Mouse (Mus musculus): ENCODE measurements around the gene Hspa2. TPM values are rescaled to one million over a fixed set of nuclear protein-coding genes. Genes with fewer than 3 reads are reported as not detected.

Gene Hspa2
- polyA plus RNA-seq (2012; rRNA removed): 7.0 and 11.6 TPM in 2 replicates

DNA sequence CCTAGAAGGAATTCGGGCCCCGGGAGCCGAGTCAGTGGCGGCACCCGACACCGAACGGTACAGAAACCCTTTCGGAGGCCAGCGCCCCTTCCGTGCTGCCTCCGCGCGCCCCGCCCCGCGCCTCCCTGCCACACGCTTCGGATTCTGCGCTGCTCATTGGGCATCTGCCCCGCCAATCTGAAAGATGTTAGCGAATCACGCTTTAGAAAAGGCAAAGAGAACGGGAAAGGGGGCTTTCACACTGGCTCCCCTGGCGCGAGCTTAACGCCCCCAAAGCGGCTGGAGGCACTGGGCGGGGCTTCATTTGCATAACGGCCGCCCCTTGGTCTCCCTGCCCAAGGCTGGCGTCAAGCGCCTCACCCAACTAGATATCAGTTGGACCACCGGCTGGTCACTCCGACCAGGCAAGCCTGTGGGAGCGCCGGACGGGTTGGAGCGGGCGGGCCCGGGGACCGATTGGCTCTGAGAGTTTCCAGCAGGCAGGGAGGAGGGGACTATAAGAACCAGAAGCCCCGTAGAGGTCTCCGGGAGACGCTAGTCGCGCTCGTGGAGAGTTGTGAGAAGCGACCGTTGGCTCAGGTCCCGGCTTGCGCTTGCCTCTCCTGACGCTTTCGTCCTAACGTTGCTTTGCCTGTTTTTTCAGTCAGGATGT, at the start of gene Hspa2:
TSS of gene Hspa2 (plus strand) at position 291 of the 652 bp plus-strand sequence.

DNA sequence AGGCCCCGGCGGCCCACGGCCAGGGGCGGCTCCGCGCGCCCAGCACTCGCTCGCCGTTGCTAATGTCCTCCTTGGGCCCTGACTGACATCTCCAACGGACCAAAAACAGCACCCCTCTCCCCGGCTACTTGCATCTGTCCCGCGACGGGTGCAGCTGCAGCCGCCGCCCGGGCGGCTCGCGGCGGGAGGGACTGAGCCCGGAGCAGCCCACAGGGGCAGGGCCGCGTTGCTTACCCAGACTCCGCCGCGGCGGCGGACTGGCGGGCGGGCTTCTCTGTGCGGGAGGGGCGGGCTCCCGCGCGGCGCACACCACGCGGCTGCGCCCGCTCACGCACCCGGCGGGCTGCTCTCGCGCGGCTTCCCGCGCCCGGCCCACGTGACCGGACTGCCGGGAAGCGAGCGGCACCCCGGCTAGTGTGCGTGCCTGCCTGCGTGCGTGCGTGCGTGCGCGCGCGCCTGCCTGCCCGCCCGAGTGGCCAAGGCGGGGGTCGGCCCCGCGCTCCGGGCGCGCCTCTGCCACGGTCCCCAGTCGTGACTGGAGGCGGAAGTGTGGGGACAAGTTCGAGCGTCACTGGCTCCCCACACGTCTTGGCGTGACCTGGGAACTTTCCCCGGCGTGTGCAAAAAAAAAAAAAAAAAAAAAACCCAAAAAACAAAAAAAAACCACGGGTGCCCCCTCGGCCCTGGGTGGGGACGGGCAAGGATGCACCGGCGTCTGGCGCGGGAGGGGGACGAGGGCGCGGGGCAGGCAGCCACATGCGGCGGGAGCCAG, 34.6 kb upstream of the Hspa2 start, which contains the start of gene Zbtb25:
TSS of gene Zbtb25 (minus strand) at position 397 of the 772 bp plus-strand sequence.

DNA sequence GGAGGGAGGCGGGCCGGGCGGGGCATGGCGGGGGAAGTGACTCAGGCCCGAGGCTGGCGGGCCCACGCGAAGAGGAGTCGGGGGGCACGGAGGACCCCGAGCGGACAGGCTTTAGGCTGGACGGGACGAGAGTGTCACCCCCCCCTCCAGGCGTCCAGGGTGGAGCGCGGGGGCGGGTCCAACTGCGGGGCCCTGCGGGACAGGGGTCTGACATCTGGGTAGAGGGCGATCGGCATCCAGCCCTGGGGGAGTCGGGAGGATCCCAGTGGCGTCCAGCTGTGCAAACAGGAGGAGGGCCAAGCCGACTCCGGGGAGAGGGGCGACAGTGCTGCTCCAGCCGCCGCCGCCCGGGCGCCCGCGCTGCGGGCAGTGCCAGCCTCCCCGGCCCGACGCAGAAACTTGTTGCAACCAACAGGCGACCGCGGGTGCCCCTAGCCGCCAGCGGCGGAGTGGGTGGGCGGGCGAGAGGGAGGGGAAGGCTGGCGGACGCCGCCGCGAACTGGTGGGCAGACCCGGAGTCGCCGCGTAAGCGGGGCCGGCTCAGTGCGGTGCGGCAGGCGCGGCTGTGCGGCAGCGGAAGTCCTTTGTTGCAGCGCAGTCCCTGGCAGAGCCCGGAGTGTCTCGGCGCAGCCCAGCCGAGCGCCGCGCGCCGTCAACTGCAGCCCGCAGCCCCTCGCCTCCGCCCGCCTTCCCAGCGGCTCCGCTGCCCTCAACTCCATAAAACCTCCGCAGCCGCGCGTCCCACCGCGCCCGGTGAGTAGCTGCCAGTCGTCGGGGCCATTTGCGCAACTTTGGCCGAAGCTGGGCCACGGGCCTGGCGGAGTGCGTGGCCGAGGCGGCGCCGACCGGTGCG, 33.8 kb upstream of the Hspa2 start, which contains the start of gene Zbtb1:
TSS of gene Zbtb1 (plus strand) at position 289 of the 853 bp plus-strand sequence.

DNA sequence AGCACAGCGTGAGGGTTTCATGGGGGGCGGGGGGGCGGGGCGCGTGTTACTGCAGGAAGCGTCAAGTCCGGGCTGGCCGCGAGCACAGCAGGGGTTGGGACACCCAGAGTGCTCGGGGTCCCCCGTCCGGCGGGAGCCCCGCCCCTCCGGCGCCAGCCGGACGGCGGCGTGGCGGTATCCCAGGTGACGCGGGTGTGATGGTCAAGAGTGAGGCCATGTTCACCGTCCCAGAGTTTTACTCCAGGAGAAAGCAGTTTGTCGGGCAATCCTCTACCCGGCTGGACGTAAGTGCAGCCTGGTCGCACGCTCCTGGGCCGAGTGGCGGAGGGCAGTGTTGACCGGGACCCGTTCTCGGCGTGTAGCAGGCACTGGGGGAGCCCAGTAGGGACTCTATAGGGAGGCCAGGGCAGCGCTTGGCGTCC, 13.5 kb downstream of the Hspa2 start, which contains the start of gene Ppp1r36:
TSS of gene Ppp1r36 (plus strand) at position 106 of the 422 bp plus-strand sequence.

Other genes with a start within 250 kb of the Hspa2 start
- not detected in 2 replicates for gene Esr2, start 226.9 kb upstream of the Hspa2 start, polyA plus RNA-seq (2012; rRNA removed)
- not detected in 2 replicates for gene Tex21, start 157.4 kb upstream of the Hspa2 start, polyA plus RNA-seq (2012; rRNA removed)
- gene Mthfd1, start 148.9 kb upstream of the Hspa2 start, polyA plus RNA-seq (2012; rRNA removed): 6.2 and 6.6 TPM in 2 replicates
- gene Akap5, start 79.3 kb upstream of the Hspa2 start, polyA plus RNA-seq (2012; rRNA removed): 0.03 and 0.04 TPM in 2 replicates
- gene Zbtb25, start 34.6 kb upstream of the Hspa2 start, polyA plus RNA-seq (2012; rRNA removed): 1.4 and 2.0 TPM in 2 replicates
- gene Zbtb1, start 33.9 kb upstream of the Hspa2 start, polyA plus RNA-seq (2012; rRNA removed): 0.81 and 1.0 TPM in 2 replicates
- gene Ppp1r36, start 13.4 kb downstream of the Hspa2 start, polyA plus RNA-seq (2012; rRNA removed): 0.10 TPM in 1 of 2 replicates, not detected in the other
- 13.8 and 14.1 TPM in 2 replicates for gene Plekhg3, start 126.7 kb downstream of the Hspa2 start, polyA plus RNA-seq (2012; rRNA removed)

All from stomach, adult 2 months (tissue).